Mouse (Mus musculus): Measurements from ENCODE around the gene Dlgap1.

Dlgap1 gene

DNA sequence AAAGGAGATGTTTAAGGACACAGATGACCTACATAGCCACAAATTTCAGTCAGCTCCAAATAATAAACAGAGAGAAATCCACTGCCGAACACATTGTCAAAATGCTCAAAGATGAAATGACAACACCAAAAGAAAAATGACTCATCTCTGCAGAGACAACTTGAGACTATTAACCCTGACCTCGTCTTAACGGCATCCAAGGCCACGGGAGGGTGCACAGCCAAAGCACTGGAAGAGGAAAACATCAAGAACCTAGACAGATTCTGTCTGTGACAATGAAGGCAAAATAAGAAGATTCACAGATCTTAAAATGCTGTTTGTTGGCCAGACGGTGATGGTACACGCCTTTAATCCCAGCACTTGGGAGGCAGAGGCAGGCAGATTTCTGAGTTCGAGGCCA lies 370.9 kb downstream of the Dlgap1 start:
- in situ Hi-C loops (cut with MboI): no loop called here

GRCm38 (mm10) chr17:70341230-70341629 lies 372.4 kb downstream of the Dlgap1 start:
- in situ Hi-C loops (cut with MboI): no loop called here

DNA sequence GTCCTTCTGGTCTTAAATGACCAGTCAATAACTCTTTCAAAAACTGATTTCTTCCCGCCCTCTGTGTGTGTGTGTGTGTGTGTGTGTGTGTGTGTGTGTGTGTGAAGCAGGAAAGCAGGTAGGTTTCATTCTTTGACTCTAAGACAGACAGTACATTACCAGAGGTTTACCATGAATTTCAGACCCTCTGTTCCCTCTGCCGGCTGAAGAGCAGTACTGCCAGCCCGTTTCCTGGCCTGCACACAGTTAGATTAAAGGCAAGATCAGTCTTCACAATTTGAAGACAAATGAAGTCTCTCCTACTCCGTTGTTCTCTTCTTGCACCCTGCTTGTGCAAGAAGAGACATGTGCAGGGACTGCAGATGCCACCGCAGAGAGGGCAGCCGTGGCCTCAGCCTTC lies 373.0 kb downstream of the Dlgap1 start:
- in situ Hi-C loops (cut with MboI): no loop called here

DNA sequence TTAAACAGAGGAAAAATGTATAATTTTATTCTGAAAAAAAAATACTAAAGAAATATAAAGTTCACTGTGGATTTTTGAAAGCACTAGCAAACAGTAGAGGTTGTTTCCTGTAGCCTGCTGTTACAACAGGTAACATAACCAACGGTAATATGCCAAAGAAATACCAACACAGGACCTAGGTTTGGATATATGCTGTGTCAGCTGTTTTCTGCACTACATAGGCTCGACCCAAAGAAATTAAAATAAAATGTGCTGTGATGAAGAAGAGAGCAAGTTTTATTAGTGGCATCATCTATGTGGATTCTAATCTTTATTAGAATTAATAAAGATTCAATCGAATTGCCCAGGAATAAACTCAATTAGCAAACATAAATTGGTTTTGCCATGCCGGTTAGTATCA lies 378.5 kb downstream of the Dlgap1 start:
- in situ Hi-C loops (cut with MboI): no loop called here

DNA sequence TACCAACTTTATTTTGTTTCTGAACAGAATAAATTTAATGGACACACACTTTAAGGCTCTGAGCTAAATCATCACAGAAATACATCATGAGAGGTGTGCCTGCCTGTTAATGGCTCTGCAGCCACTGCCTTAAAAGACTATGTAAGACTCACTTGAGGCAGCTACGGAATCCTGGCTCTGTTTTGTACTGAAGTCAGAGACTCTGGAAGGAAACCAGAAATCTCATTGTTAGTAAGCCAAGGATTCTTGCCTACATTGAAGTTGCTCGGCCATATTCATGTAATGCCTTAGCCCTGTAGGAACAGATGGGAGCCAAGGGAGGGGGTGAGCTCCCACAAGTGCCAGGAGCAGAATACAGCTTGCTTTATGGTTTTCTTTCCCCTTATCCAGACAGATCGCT lies 394.7 kb downstream of the Dlgap1 start:
- in situ Hi-C loops (cut with MboI): no loop called here

GRCm38 (mm10) chr17:70363971-70364370 lies 395.1 kb downstream of the Dlgap1 start:
- in situ Hi-C loops (cut with MboI): no loop called here

- in situ Hi-C loops (cut with MboI): no loop called here
Observed at GRCm38 (mm10) chr17:70369124-70369523, 400.3 kb downstream of the Dlgap1 start.

GRCm38 (mm10) chr17:70377020-70377419 lies 408.1 kb downstream of the Dlgap1 start:
- in situ Hi-C loops (cut with MboI): no loop called here

DNA sequence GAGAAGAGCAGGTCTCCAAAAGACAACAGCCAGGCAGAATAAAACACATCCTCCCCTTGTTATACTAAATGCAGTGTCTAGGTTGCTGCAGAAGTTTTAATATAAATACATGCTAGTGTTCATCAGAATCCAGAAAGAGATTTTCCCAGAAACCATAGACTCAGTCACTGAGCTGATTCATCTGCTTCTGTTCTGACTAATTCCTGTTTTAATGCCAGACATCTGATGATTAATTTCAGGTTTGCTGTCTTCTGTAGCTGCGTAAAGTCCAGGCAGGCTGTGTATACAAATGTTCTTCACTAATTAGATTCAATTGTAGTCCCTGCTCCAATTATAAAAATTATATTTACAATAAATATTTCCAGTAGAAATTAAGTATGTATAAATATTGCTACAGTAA lies 419.6 kb downstream of the Dlgap1 start:
- in situ Hi-C loops (cut with MboI): no loop called here

DNA sequence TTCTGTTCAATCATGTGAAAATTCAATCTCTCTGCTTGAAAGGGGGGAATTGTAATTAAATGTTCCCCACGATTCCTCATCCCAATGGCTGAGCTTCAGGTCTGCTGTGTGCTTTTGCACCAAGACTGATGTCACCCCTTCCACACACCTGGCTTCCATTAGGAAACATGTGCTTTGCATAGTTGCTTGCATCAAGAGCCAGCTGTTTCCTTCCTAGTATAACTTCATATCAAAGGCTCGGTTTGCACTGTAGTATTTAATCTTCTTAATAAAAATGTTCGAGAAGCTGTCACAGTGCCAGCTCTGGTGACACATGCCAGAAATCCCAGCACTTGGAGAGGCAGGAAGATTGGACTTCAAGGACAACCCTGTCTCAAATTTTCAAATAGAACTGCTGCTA lies 428.3 kb downstream of the Dlgap1 start:
- in situ Hi-C loops (cut with MboI): no loop called here

DNA sequence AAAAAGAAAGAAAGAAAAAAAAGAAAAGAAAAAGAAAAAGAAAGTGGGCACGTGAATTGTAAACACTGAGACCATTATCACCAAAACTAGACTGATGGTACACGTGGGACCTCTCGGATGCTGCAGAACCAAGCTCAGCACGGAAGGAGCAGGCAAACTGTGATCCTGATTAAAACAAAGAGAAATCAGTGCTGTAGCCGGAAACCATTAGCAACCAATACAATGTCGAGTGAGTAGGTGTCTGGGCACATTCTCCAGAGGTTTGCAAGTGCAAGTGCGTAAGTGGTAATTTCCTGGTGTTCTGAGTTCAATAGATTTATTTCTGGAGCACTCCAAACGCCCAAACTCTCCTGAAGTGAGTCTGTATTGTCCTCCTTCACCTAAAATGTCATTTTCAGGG lies 428.8 kb downstream of the Dlgap1 start:
- in situ Hi-C loops (cut with MboI): no loop called here

DNA sequence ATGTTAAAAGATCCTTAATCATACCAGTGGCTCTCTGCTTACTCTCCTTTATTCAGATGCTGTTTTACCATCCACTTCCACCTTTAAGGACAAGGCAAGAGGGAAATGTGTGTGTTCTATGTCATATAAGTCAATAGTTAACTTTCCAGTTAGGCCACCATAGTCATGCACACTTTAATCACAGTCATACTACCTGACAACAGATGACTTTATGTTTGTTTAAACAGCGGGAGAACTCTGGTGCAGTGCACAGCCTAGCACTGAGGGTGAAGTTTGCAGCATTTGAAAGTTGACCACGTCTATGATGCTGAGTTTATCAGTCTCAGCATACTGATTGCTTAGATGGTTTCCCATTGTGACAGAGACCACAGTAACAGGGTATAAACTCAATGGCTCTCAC lies 433.0 kb downstream of the Dlgap1 start:
- in situ Hi-C loops (cut with MboI): no loop called here

GRCm38 (mm10) chr17:70403750-70404149 lies 434.9 kb downstream of the Dlgap1 start:
- in situ Hi-C loops (cut with MboI): no loop called here

DNA sequence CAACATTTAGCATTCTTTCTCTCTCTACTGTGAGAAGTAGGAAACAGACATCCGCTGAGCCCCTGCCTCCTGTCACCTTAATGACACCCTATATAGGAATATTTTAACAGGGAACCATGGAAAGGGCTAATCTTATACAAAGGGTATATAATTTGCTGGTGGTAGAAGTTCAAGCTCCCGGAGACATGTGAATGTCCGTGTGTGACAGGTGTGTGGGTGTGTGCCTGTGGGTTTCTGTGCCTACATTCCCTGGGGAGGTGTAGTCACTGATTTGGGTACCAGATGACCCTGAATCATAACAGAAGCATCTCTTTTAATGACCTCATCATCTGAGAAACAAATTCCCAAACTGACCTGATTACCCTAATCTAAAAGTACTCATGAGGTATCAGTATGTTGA lies 445.3 kb downstream of the Dlgap1 start:
- in situ Hi-C loops (cut with MboI): no loop called here

DNA sequence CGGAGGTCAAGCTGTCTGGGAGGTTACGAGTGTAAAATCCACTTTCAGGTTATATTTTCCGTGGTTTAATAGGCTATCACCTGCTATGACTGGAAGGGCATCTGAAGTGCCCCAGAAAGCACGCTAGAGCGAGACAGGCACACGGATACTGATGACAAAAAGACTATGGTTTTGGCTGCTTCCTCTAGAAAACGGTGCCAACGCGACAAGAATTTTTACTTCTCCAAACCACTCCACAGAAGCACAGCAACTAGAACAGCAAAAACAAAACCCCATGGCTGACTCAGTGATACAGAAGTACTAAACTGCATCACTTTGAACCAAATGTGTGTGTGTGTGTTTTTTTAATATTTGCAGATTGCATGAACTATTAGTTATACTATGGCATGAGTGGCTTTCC lies 459.0 kb downstream of the Dlgap1 start:
- in situ Hi-C loops (cut with MboI): no loop called here

DNA sequence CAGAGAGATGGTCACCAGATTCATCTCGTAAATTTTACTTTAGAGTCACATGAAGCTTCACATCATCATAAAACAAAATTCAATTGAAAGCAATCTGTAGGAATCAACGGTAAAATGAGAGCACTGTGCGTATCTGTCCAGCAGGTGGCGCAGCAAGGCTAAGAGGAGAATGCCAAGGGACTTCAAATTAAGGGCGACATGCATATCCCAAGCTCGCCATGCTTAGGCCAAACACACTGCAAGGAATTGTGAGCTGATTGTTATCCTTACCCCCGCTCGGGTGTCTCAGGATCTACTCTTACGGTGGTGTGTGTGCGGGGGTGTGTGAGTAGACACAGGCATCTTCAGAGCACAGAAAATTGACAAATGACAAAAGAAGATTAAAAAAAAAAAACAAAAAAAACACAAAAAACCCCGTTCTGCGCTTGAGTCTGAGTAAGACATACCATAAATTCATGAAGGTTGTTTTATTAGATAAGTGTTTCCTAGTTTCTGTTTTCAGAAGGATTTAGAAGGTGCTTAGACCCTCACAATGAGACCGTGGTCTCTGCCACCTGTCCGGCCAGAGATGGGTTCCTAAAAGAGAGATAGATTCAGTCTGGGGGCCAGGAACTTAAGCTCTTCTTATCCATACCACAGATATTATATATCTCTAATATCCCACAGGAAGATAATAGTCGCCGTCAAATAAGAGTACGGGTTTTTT lies 461.0 kb downstream of the Dlgap1 start:
- in situ Hi-C loops (cut with MboI): no loop called here

- in situ Hi-C loops (cut with MboI): no loop called here
Observed at GRCm38 (mm10) chr17:70430452-70430787, 461.5 kb downstream of the Dlgap1 start.

GRCm38 (mm10) chr17:70432834-70433233 lies 464.0 kb downstream of the Dlgap1 start:
- in situ Hi-C loops (cut with MboI): no loop called here

DNA sequence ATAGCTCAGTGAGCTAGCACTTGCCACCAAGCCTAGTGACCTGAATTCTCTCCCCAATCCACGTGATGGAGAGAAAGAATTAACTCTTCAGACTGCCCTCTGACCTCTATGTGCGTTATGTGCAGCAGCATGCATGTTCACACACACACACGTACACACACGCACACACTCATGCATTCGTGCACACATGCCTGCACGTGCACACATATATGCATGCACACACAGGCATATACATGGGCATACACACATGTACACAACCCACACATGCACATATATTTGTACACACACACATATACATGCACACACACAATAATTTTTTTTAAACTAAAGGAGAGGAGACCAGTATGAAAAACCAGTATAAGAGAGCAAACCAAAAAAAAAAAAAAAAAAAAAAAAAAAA lies 465.7 kb downstream of the Dlgap1 start:
- in situ Hi-C loops (cut with MboI): no loop called here

DNA sequence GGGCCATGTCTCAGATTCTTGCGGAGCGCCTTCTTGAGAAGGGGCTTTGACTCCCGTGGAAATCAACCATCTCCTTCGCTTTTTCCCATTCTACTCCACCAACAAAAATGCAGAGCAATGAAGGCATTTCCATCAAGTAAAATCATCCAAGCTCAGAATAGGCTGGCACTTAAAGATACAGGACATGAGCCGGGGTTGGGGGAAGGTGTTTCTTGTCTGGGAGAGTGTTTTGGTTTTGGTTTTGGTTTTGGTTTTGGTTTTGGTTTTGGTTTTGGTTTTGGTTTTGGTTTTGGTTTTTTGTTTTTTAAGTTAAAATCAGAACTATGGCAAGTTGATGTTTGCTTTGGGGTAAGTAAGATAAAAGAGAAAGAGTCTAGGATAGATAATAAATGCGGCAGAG lies 466.7 kb downstream of the Dlgap1 start:
- in situ Hi-C loops (cut with MboI): no loop called here

GRCm38 (mm10) chr17:70437229-70437628 lies 468.4 kb downstream of the Dlgap1 start:
- in situ Hi-C loops (cut with MboI): no loop called here

DNA sequence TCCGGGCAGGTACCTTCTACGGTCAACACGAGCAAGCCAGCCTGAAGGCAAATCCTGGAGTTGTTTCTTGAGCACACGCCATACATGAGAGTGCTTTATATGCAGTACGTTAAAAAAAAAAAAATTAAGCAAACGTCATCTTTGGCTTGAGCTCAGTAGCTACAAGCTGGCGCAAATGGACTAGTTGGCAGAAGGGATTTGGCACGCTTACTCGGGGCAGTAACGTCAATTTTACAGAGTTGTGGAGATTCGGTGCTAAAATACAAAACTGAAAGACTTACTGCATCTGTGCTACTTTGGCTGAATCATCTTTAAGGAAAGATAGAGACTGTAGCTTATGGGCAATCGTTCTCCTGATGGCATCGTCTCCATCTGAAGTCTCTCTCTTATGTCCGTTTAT lies 474.1 kb downstream of the Dlgap1 start:
- in situ Hi-C loops (cut with MboI): no loop called here

DNA sequence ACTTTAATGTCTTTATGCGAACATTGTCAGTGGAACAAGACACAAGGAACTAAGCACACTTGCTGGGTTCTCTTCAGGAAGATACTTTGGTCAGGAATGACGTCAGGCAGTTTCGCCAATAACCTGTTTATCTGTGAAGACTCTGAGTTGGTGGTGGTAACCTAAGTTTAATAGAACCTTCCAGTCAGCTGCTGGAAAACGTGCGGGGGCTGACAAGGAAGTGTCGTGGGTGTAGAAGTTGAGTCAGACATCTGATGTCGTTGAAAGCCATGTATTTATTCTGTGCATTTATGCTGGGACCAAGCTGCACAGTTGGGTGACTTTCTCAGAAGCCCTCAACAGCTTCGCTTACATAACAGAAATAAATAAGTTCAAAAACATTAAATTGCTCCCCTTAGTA lies 477.6 kb downstream of the Dlgap1 start:
- in situ Hi-C loops (cut with MboI): no loop called here

DNA sequence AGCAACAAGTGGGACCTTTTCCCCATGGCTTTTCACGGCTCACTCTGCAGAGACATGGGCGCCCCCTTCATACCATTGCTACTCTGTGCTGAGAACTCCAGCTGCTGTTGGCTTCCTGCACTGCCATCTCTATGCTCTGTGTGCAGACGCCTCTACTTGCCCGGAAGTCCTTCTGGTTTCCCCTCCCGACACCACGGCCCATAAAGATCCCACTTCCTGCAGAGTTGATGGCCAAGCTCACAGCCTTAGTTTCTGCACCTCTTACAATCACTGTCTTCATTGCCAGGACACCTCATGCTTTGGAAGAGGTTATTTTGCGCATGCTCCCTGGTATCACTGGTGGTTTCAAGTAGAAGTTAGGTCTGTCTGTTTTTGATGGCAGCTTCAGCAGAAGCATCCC lies 486.2 kb downstream of the Dlgap1 start:
- in situ Hi-C loops (cut with MboI): no loop called here

DNA sequence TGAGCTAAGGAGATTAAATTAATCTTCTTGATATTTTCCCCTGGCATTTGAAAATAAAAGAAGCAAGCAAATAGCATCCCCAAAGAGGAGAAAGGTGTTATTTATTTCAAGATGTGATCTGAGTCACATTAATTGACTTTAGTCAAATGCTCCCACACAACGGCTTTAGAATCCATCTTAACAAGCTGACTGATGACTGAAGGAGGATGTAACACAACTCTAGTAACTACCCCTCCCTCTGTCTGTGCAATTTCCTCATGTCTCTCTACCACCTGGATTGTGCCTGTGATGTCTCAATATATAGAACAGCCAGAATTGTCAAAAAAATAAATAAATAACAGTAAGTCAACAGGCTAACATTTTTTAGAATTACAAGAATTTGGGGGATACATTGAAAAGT lies 488.2 kb downstream of the Dlgap1 start:
- in situ Hi-C loops (cut with MboI): no loop called here
